Mouse (Mus musculus) layer of hippocampus, postnatal 36 days (tissue): ENCODE results near the gene Olfr298. TPM values are rescaled to one million over a fixed set of nuclear protein-coding genes. Genes with fewer than 3 reads are reported as not detected.

Experiments used
- DNase-seq, 2 experiments: peaks; one replicate each; pipeline ENCODE4 v3.0.0; 2022
- total RNA-seq, 2 experiments: library from RNA; stranded (reverse); gene quantifications; 2 replicates each; pipeline ENCODE4 v1.2.3; 2021

The Olfr298 gene
- total RNA-seq = not detected

- no peak for DNase-seq
Observed at GRCm38 (mm10) chr7:86492384-86492783, at the start of gene Olfr298. TSS of gene Olfr298 (minus strand) at chr7:86492484.

DNA sequence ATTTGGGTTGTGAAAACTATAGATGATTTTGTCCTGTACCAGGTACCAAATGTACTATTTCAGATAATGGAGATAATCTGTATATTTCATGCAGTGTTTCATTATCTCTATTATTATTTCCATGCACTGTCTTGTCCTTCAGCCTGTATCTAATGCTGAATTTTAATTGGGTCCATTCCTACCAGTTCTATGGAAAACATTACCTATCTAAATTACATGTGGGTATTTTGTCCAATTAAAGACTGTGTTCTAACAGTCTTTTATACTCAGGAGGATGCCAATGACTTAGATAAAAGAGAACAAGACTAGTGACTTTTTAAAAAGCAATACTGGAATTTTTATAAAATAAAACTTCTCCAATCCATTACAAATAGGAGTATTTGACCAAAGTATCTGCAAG, 27.4 kb upstream of the Olfr298 start, which contains the start of gene Olfr297:
TSS of gene Olfr297 (plus strand) at position 301 of the 400 bp plus-strand sequence.
- no peak for DNase-seq

DNA sequence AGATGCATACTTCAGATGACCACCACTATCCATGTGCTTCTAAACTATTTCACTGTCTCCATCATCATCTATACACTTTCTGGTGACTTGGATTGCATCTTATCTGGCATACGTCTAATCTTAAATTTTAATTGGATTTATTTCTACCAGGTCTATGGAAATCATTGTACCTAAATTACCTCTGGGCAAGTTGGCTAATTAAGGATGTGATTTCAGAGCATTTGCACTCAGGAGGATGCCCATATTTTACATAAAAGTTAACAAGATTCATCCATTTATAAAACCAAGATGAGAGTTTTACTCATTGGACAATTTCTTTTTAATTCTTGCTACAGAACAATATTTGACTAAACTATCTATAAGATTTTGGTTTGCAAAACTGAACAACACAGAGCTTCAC, 32.7 kb downstream of the Olfr298 start, which contains the start of gene Olfr299:
TSS of gene Olfr299 (plus strand) at position 301 of the 400 bp plus-strand sequence.
- no peak for DNase-seq

Other genes starting within 250 kb of the Olfr298 start
- not detected for gene Vmn2r76, start 246.2 kb downstream of the Olfr298 start, total RNA-seq
- not detected for gene Olfr310, start 215.3 kb downstream of the Olfr298 start, total RNA-seq
- gene Olfr309, start 178.8 kb downstream of the Olfr298 start, total RNA-seq = not detected
- gene Olfr308, start 166.9 kb downstream of the Olfr298 start, total RNA-seq = not detected
- gene Olfr307, start 154.9 kb downstream of the Olfr298 start, total RNA-seq = not detected
- gene Olfr305, start 125.6 kb downstream of the Olfr298 start, total RNA-seq = not detected
- not detected for gene Olfr304, start 105.8 kb downstream of the Olfr298 start, total RNA-seq
- not detected for gene Olfr303, start 94.7 kb downstream of the Olfr298 start, total RNA-seq
- gene Olfr301, start 88.6 kb downstream of the Olfr298 start, total RNA-seq = not detected
- gene Olfr299, start 32.6 kb downstream of the Olfr298 start, total RNA-seq = not detected
- gene Olfr297, start 27.5 kb upstream of the Olfr298 start, total RNA-seq = not detected
- gene Olfr295, start 91.4 kb upstream of the Olfr298 start, total RNA-seq = not detected
- gene Olfr294, start 124.2 kb upstream of the Olfr298 start, total RNA-seq = not detected
- gene Olfr293, start 156.6 kb upstream of the Olfr298 start, total RNA-seq = not detected
- gene Olfr292, start 195.8 kb upstream of the Olfr298 start, total RNA-seq = not detected